Mouse (Mus musculus): Measurements from ENCODE around the gene Trex1.

Trex1 gene

DNA sequence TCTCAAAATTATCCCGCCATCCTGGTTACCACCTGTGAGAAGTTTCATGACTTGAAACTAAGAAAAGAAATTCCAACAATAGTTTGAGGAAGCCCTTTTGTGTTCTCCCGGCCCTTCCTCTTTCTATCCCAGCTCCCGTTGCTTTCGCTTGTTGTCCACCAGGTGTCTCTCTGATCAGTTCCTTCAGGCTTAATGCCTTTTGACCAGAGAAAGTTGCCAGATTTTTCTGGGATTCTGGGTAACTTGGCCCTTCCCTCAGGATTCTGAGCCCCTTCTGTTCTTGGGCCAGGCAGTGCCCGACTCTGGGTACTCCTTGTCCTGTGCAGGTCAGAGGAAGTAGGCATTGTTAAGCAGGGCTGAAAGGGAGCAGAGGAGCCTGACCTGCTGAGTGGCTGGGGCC is 28.5 kb upstream of the Trex1 start:
- DNase-seq (ENCODE audit: low spot score), result peak; percentile 45

DNA sequence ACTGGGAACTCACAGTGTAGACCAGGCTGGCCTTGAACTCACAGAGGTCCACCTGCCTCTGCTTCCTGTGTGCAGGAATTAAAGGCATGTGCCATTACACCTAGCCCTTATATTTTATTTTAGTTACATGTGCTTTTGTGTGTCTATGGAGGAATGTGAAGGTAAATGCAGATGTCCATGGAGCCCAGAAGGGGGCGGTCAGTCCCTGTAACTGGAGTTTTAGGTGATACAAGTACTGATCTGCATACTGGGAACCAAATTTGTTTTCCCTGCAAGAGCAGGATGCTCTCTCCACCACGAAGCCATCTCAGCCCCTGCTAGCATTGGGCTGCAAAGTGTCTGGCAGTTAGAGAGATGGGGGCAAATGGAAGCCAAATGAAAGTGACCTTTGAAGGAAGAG is 25.4 kb upstream of the Trex1 start:
- DNase-seq (ENCODE audit: low spot score), result no peak

DNA sequence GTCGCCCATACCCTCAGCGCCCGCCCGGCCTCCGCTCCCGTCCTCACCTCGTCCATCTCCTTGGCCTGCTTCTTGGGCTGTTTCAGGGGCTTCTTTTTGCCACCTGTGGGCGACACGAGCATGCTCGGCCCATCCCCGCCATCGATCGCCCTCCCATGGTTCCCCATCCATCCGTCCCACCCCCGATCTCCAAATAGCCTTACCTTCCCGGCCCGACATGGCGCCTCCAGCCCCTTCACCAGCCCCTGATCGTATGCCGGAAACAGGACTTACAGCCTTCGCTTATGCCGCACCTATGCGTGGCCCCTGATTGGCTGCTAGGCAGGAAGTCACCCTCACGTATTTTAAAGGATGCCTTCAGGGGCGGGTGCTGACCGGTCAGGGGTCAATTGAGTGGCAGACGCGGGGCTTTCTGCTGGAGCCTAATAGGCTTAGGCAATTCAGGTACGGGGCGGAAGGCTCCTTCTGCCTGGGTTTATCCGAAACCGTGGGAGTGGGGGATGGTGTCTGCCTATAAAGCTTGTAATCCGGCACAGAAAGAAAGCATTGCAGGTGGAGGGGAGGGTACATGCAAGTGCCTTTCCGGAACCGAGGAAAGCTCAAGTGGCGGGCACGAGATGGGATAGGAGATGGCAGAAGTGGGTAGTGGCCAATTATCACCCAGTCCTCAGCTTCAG is 22.7 kb upstream of the Trex1 start, which contains the start of the genes Ccdc51 and Tma7:
Ccdc51 (plus strand) TSS at position 370 of the 677 bp plus-strand sequence.
Tma7 (minus strand) TSS at position 464 of the 677 bp plus-strand sequence.
- peak; percentile 91 for DNase-seq (ENCODE audit: low spot score)

DNA sequence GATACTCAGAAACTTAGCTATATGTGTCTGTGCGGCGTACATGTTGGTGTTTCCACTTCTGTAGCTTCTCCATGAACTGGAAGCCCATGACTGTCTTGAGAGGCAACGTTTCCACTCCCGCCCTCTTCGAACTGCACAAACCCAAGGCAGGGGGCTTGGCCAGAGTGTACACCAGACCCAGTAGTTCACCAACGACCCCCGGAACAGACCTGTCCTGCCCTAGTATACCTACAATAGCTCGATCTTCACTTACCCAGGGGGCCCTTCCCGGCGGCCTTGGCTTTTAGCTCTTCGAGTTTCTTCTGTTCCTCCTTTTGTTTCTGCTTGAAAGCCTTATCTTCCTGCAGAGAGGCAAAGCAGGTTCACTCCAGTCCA is 22.2 kb upstream of the Trex1 start:
- no peak for DNase-seq (ENCODE audit: low spot score)

DNA sequence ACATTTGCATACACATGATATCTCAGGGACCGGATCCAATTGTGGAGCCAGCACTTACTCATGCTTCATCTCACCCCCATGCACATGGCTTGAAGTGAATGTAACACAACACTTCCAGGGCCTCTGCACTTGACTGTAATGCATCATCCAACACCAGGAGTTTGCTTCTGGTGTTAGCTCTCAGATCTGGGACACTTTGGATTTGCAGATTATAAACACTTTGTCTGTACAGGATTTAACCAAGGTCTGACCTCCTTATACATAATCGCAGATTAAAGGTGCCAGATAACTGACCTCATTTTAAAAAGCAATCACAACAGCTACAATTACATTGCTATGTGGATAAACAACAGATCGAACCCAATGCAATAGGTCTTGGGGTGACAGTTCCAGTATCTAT is 21.0 kb upstream of the Trex1 start:
- DNase-seq (ENCODE audit: low spot score), result no peak

DNA sequence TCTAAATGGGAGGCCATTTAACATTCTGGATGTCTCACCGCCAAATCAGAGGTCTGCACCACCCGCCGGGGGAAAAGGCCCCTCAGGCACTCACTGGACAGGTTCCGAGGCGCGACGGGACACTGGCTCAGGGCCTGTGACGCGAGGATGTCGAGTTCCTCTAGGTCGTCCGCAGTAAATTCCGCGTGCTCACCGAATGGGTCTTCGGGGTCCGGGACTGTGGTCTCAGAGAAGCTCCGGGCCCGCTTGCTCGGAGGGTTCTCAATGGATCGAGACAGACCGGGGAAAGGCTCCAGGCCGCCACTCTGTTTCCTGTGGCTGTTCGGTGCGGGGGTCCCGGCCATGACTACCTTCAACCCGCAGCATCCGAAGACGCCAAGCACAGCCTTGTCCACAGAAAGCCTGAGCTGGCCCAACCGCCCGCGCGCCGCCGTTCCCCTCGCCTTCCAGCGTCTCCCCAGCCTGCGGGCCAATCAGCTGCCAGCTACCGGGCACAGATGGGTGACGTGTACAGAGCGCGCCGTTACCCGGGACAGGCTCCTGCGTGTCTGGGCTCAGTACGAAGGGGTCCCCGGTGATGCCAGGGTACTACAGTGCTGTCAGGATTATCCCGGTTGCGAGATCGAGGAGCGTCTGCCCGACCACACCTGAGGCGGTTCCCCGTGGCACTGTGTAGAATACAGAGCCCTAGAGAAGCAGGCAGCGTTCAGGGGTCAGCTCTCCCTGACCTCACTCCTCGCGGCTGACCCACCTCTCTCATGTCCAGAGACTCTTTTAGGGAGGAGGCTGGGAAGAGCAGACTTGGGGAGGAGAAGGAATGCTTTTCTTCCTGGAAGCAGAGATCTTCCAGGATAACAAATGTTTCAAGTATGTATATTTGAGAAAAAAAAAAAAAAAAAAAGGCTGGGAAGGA is 14.4 kb upstream of the Trex1 start, which contains the start of gene Atrip:
Atrip (minus strand) TSS at position 464 of the 913 bp plus-strand sequence.
- DNase-seq (ENCODE audit: low spot score), result peak; percentile 91

DNA sequence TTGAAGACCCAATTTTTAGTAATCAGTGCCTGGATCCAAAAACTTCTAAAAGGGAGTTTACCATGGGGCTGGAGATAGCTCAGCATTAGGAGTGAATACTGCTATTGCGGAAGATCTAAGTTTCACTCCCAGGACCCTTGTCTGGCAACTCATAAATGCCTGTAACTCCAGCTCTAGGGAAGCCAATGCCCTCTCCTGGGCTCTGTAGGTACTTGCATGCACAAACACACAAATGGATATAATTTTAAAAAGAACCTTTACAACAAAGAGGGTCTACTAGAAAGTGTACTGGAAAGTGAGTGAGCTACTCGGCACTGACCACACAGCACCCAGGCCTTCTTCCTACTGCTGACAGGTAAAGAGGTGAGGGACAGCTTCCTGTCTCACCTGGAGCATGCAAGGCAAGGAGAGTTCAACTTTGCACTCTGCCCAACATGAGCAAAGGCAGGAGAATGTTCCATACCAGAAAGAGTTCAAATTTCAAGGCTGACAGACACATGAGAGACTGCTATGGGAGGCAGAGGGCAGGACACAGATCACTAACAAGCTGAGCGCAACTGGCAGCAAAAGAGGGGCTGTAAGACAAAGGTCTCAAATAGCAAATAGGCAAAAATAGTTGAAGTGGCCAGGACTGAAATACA is 8.7 kb upstream of the Trex1 start:
- no peak for DNase-seq (ENCODE audit: low spot score)

DNA sequence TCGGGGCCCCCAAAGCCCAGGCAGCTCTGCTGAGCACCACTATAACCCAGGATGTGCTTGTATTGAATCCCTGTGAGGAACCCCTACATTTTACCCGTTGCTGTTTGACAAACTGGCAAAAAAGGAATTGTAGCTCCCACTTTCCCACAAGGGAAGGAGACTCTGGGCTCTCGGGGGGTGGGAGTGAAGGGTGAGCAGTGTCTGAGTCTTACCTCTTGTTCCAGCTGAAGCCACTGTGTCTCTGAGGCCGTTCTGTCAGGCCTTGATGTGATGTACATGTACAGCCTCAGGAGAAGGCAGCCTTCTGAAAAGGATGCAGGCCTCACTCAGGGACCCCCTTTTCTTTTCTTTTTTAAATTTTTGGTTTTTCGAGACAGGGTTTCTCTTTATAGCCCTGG is 1.4 kb upstream of the Trex1 start:
- DNase-seq (ENCODE audit: low spot score), result no peak

DNA sequence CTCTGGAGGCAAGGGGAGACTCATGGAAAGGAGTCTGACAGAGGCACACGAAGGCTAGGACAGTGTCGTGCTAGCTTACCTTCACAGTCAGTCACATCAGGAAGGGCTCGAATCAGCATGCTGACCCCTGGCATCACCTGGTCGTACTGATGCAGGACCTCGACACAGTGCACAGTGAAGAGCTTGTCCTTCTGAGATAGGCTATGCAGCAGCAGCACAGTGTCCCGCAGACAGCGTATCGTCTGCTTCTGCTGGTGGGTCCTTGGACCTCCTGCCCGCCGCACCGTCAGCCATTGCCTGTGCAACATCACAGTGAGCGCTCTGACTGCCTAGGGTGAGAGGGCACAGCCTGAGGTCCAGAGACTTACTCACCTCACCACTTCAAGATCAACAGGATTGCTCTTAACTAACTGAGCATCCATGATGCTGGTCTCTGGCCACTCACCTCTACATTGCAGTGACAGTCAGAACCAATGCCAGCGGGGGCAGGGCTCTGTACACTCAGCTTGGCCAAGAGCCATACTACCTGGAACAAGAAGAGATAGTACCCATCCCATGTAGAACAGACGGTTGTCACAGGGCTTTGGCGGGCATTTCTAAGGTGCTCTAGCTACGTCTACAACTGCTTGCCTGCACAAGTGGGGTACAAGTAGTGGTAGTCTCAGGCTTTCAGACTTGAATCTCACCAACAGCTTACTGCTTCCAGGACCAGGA is 807 bp upstream of the Trex1 start:
- DNase-seq (ENCODE audit: low spot score), result no peak

DNA sequence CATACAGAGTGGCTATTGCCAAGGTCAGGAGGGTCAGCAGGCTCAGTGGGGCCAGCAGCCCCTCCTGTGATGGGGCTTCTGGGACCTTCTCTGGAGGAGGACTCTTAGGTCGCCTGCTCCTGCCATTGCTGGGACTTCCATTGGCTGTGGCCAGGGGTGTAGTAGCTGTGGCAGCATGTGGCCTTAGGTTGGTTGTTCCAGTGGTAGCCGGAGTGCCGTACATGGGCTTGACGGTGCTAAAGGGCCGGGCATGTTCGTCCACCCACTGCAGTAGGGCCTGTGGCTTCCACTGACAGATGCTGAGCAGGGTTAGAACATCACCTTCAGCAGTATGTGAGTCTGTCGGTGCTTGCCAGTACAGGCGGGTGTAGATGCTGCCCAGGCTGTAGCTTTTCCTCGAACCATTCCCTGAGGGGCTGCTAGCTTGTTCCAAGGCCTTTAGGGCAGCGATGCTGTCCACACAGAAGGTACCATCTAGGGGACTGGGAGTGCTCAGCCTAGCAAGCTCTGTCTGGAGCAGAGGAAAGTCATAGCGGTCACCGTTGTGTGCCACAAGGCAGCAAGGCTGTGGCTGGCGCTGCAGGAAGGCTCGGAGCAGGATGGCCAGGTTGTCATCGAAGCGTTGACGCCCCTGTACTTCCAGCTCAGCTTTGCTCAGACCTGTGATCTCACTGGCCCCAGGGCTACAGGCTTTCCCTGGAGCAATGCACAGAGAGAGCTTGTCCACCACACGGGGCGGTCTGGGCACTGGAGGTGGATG is 1.3 kb downstream of the Trex1 start:
- DNase-seq (ENCODE audit: low spot score), result no peak

DNA sequence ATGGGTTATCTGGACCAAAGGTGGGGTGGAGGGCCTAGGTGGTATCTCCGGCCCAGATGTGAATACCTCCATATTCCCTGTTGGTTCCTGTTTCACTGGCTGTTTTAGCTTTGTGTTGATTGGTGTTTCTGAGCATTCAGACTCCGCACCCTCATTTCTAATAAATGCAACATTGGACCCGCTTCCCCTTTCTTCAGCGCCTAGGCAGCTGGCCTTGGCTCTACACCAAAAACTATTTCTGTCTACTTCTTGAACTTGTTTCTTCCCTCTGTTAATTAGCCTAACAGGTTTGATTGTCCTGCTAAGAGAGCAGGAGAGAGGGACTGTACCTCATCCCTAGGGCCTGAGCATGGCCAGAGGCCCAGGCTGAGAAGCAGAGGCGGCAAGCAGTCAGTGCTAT is 2.0 kb downstream of the Trex1 start:
- peak; percentile 45 for DNase-seq (ENCODE audit: low spot score)

DNA sequence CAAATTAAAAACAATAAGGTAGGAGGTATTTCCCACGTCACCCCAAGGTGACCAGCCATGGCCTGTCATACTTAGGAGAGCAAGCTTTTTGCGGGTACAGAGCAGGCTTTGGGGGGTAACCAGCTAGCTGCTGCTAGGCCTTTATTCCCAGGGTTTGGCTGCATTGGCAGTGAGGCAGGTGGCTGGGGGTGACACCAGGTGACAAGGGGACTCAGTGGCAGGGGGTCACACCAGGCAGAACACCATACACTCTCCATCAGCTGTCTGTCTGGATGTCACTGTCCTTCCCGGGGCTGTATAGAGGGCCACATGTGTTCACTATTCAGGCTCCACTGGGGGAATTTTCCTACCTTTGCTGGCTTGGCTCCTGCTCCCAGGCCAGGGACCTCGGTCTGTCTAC is 2.6 kb downstream of the Trex1 start:
- DNase-seq (ENCODE audit: low spot score), result no peak

DNA sequence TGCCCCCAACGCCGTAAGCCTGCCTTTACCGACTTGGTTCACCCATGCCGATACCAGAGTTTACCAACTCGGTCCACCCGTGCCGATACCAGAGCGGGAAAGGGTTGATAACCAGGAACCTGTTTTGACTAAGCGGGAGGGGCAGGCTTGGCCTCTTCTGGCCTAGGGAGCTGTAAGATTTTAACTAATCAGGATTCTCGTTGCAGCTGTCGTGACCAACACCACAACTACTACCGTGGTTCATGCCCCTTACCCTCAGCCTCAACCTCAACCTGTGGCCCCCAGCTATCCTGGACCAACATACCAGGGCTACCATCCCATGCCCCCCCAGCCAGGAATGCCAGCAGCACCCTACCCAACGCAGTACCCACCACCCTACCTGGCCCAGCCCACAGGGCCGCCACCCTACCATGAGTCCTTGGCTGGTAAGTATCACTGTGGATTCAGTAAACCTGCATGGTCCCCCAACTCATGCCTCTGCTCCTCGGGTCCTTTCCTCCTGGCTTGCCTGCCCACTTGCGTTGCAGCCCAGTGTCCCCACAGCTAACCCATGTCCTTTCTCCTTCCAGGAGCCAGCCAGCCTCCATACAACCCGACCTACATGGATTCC is 3.3 kb downstream of the Trex1 start:
- DNase-seq (ENCODE audit: low spot score), result no peak

DNA sequence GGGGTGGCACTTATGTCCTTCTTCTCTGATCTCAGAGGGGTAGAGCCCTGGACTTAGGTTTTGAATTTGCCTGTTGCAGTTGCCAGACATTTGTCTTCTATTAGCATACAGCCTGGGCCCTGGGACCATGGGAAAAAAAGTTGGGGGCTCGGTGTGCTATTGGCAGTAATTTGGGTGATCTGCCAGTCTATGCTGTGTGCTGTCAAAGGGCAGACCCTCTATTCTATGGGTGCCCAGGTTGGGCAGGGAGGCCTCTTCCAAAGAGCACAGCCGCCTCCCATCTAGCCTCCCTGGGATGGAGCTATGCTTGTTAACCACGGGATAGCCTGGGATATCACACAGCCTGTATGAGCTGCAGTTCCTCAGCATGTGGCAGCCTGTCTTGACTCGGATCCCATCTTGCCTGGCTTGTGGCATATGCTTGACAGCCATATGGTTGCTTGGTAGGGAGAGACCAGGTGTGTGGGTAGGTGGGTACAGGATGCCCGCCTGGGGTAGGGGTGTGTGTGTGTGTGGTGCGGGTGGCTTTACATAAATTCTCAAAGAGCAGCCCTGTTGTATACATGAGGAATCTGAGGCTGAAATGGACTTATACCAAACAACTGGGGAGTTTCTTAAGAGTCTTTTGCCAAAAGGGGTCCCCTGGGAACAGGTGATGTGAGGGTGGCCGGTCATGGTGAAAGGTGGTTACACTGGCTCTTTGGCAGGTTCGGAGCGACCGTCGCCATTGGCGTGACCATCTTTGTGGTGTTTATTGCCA is 4.1 kb downstream of the Trex1 start:
- no peak for DNase-seq (ENCODE audit: low spot score)

DNA sequence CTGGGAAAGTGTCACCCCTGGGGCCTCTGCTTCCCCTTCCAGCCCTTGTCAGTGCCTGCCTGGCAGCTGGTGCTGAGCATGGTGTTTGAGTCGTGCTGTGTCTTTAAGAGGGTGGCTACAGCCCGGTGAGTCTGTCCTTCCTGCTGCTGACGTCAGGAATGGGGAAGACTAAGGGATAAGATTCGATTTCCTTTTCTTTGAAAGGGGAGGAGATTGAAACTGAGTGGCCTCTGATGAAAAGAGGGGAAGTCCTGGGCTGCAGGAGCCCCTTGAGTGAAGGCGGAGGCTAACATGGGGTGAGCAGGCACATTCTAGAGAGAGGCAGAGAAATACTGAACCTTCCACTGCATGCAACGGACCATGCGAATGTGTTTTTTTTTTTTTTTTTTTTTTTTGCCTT is 4.8 kb downstream of the Trex1 start:
- peak; percentile 90 for DNase-seq (ENCODE audit: low spot score)

DNA sequence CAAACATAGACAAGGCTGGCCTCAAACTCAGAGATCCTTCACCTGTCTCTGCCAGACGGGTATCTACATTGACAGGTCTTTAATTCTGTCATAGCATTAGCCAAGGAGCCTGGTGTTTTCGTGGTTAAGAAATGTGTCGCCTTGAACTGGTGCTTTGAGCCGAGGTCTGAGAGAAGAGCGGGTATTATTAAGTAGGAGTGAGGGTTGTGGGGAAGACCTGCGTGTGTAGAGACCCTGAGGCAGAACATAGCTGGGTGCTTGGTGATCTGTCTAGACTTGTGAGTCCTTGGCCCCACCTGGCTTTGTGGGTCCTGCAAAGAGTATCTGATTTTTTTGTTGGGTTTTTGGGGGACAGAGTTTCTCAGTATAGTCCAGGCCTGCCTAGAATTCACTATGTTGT is 5.7 kb downstream of the Trex1 start:
- DNase-seq (ENCODE audit: low spot score), result no peak

DNA sequence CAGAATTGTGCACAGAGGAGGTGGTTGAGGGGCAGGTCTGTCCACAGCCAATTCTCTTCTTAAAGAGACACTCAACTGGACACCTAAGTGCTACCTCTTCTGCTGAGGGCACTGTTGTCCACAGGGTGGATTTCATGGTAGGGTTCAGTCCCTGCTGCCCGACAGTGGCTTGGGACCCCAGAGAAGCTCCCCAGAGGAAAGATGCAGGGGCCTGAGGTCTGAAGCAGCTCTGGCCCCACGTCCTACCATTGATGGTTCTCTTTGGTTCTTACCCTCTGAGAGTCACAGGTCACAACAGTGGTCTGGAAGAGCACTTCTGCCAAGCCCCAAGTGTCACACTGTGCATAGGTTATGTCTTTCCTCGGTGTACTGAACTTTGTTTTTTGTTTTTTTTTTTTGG is 6.2 kb downstream of the Trex1 start:
- DNase-seq (ENCODE audit: low spot score), result no peak

DNA sequence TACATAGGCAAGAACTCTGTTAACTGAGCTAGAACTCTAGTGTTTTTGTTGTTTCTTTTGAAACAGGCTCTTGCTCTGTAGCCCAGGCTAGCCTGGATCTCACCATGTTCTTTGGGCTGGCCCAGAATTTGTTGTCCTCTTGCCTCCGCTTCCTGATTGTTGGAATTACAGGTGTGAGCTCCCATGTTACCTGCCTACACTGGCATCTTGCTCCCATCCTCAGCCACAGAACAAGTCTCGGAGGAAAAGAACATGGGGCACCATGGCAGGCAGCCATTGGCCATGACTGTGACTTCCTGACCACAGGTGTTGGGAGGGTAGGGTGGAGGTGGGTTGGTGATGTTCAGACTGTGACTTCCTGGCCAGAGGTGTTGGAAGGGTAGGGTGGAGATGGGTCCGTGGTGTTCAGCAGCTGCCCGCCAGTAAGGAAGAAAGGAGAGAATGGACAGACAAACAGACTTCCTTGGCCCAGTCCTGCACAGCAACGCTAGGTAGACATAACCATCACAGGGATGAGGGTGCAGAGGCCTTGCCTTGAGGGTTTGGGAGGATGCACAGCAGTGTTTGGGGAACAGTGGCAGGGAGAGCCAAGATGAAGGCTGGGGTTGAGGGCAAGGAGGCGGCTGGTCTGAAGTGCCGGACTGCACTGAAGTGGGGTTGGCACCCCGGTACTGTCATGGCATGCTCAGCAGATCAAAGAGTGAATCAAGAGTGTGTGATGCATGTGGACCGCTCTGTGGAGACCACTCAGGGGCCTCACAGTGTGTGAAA is 6.9 kb downstream of the Trex1 start:
- no peak for DNase-seq (ENCODE audit: low spot score)

Data from lung, postnatal 25 days (tissue).